Mouse (Mus musculus): ENCODE measurements around the gene Zfp729b. TPM values are rescaled to one million over a fixed set of nuclear protein-coding genes. Genes with fewer than 3 reads are reported as not detected.

Gene Zfp729b
- 0.29 and 0.33 TPM in 2 replicates for polyA plus RNA-seq (2012; rRNA removed)

GRCm38 (mm10) chr13:67609066-67609876 is at the start of gene Zfp729b:
Zfp729b (minus strand) TSS chr13:67609707.
- peak; percentile 90 for DNase-seq (ENCODE audit: low read depth in 1 of 2, low spot score in 2 of 2)
- H3K27me3 ChIP-seq (ENCODE audit: control insufficient read depth, insufficient read depth, low read length), result no peaks in the 10 kb centered on the region
- H3K4me1 ChIP-seq (ENCODE audit: control insufficient read depth, insufficient read depth, insufficient read length), result peaks cover 4% of the 10 kb centered on the region
- peak within 1 kb of the TSS; percentile 79 for H3K27ac ChIP-seq (ENCODE audit: insufficient read depth, low read length)
- H3K4me3 ChIP-seq (ENCODE audit: extremely low read depth, insufficient read depth, insufficient read length), result peak within 1 kb of the TSS; percentile 97
- TF ChIP-seq CTCF (IDR thresholded peaks at IDR 0.05; ENCODE audit: extremely low read depth, insufficient read depth, insufficient read length, insufficient replicate concordance), result no peak
- TF ChIP-seq POLR2A (IDR thresholded peaks at IDR 0.05; ENCODE audit: low read depth, low read length), result no peak
- 2% methylated on average over 20 of the region's 20 CpGs for WGBS
- no peaks in the 10 kb centered on the region; the same call in 1 of the 2 replicates for H3K36me3 ChIP-seq (ENCODE audit: control insufficient read depth, insufficient read depth, low read length)

- H3K4me3 ChIP-seq (ENCODE audit: extremely low read depth, insufficient read depth, insufficient read length), result no peak overlapping the region
- WGBS, result 57% methylated on average over 3 of the region's 3 CpGs
- H3K4me1 ChIP-seq (ENCODE audit: control insufficient read depth, insufficient read depth, insufficient read length), result no peaks in the 10 kb centered on the region
- no peak overlapping the region for H3K27ac ChIP-seq (ENCODE audit: insufficient read depth, low read length)
- H3K27me3 ChIP-seq (ENCODE audit: control insufficient read depth, insufficient read depth, low read length), result no peaks in the 10 kb centered on the region
- TF ChIP-seq CTCF (IDR thresholded peaks at IDR 0.05; ENCODE audit: extremely low read depth, insufficient read depth, insufficient read length, insufficient replicate concordance), result no peak
- TF ChIP-seq POLR2A (IDR thresholded peaks at IDR 0.05; ENCODE audit: low read depth, low read length), result no peak
- no peak for DNase-seq (ENCODE audit: low read depth in 1 of 2, low spot score in 2 of 2)
- no peaks in the 10 kb centered on the region for H3K36me3 ChIP-seq (ENCODE audit: control insufficient read depth, insufficient read depth, low read length)
These were observed 43.0 kb upstream of the Zfp729b start for GRCm38 (mm10) chr13:67652496-67652895.

GRCm38 (mm10) chr13:67637294-67638007 is 27.9 kb upstream of the Zfp729b start, which contains the start of the genes Gm49345 and Zfp729a:
Gm49345 (minus strand) TSS chr13:67637769.
Zfp729a (minus strand) TSS chr13:67637791.
- peaks cover 2% of the 10 kb centered on the region; the same call in 1 of the 2 replicates for H3K4me1 ChIP-seq (ENCODE audit: control insufficient read depth, insufficient read depth, insufficient read length)
- TF ChIP-seq CTCF (IDR thresholded peaks at IDR 0.05; ENCODE audit: extremely low read depth, insufficient read depth, insufficient read length, insufficient replicate concordance), result no peak
- TF ChIP-seq POLR2A (IDR thresholded peaks at IDR 0.05; ENCODE audit: low read depth, low read length), result no peak; the same call in 1 of the 2 replicates
- peak within 1 kb of the TSS; percentile 66 for H3K27ac ChIP-seq (ENCODE audit: insufficient read depth, low read length)
- peak within 1 kb of the TSS; percentile 90 for H3K4me3 ChIP-seq (ENCODE audit: extremely low read depth, insufficient read depth, insufficient read length)
- WGBS, result under 1% methylated on average over 19 of the region's 19 CpGs
- H3K27me3 ChIP-seq (ENCODE audit: control insufficient read depth, insufficient read depth, low read length), result no peaks in the 10 kb centered on the region
- DNase-seq (ENCODE audit: low read depth in 1 of 2, low spot score in 2 of 2), result peak; percentile 84 to 89
- no peaks in the 10 kb centered on the region for H3K36me3 ChIP-seq (ENCODE audit: control insufficient read depth, insufficient read depth, low read length)

GRCm38 (mm10) chr13:67610108-67610507 is 601 bp upstream of the Zfp729b start:
- 65% methylated on average over 4 of the region's 4 CpGs for WGBS
- no peak for DNase-seq (ENCODE audit: low read depth in 1 of 2, low spot score in 2 of 2)
- Histone ChIP-seq H3K27ac (ENCODE audit: insufficient read depth, low read length) (no peak overlapping the region), H3K27me3 (ENCODE audit: control insufficient read depth, insufficient read depth, low read length) (no peaks in the 10 kb centered on the region), H3K4me3 (ENCODE audit: extremely low read depth, insufficient read depth, insufficient read length) (no peak overlapping the region), H3K36me3 (ENCODE audit: control insufficient read depth, insufficient read depth, low read length) (no peaks in the 10 kb centered on the region; the same call in 1 of the 2 replicates), H3K4me1 (ENCODE audit: control insufficient read depth, insufficient read depth, insufficient read length) (peaks cover 4% of the 10 kb centered on the region)
- TF ChIP-seq POLR2A (IDR thresholded peaks at IDR 0.05; ENCODE audit: low read depth, low read length) (no peak), CTCF (IDR thresholded peaks at IDR 0.05; ENCODE audit: extremely low read depth, insufficient read depth, insufficient read length, insufficient replicate concordance) (no peak)

- no peak for DNase-seq (ENCODE audit: low read depth in 1 of 2, low spot score in 2 of 2)
- 78% methylated on average over 5 of the region's 5 CpGs for WGBS
- Histone ChIP-seq H3K4me3 (ENCODE audit: extremely low read depth, insufficient read depth, insufficient read length) (no peak overlapping the region), H3K36me3 (ENCODE audit: control insufficient read depth, insufficient read depth, low read length) (no peaks in the 10 kb centered on the region), H3K4me1 (ENCODE audit: control insufficient read depth, insufficient read depth, insufficient read length) (no peaks in the 10 kb centered on the region), H3K27ac (ENCODE audit: insufficient read depth, low read length) (no peak overlapping the region), H3K27me3 (ENCODE audit: control insufficient read depth, insufficient read depth, low read length) (no peaks in the 10 kb centered on the region)
- TF ChIP-seq POLR2A (IDR thresholded peaks at IDR 0.05; ENCODE audit: low read depth, low read length) (no peak), CTCF (IDR thresholded peaks at IDR 0.05; ENCODE audit: extremely low read depth, insufficient read depth, insufficient read length, insufficient replicate concordance) (no peak)
These were observed 36.8 kb downstream of the Zfp729b start for GRCm38 (mm10) chr13:67572591-67573189.

GRCm38 (mm10) chr13:67553730-67554129 is 55.8 kb downstream of the Zfp729b start, which contains the start of gene Zfp748:
Zfp748 (minus strand) TSS chr13:67553830.
- TF ChIP-seq CTCF (IDR thresholded peaks at IDR 0.05; ENCODE audit: extremely low read depth, insufficient read depth, insufficient read length, insufficient replicate concordance), result no peak
- no peak for TF ChIP-seq POLR2A (IDR thresholded peaks at IDR 0.05; ENCODE audit: low read depth, low read length)
- Histone ChIP-seq H3K27ac (ENCODE audit: insufficient read depth, low read length) (peak within 1 kb of the TSS; percentile 85), H3K4me1 (ENCODE audit: control insufficient read depth, insufficient read depth, insufficient read length) (peaks cover 6% of the 10 kb centered on the region; the same call in 1 of the 2 replicates), H3K27me3 (ENCODE audit: control insufficient read depth, insufficient read depth, low read length) (no peaks in the 10 kb centered on the region; the same call in 1 of the 2 replicates), H3K4me3 (ENCODE audit: extremely low read depth, insufficient read depth, insufficient read length) (peak within 1 kb of the TSS; percentile 79), H3K36me3 (ENCODE audit: control insufficient read depth, insufficient read depth, low read length) (no peaks in the 10 kb centered on the region)
- 85% methylated on average over 4 of the region's 4 CpGs for WGBS
- DNase-seq (ENCODE audit: low read depth in 1 of 2, low spot score in 2 of 2), result no peak

All from spleen, adult 2 months (tissue).